Mouse (Mus musculus): ENCODE results near the gene Pglyrp1.

- no peak for TF ChIP-seq POLR2A (IDR thresholded peaks at IDR 0.05; ENCODE audit: control insufficient read depth, low read depth, low read length)
- TF ChIP-seq CTCF (IDR thresholded peaks at IDR 0.05; ENCODE audit: control insufficient read depth, insufficient read depth, insufficient replicate concordance, low read depth, low read length), result no peak
These were observed 52.1 kb downstream of the Pglyrp1 start for GRCm38 (mm10) chr7:18923267-18923666.
